Mouse (Mus musculus) E14TG2a.4 (cell line): ENCODE results near the gene Gm128.

Experiments
- CTCF ChIP-seq: conservative IDR thresholded peaks from 2 replicates; pipeline ENCODE4 v1.5.1; 2014; ENCODE audit warnings: low read length
- POU5F1 ChIP-seq: IDR thresholded peaks from 2 replicates; pipeline ENCODE4 v1.6.1; 2014; ENCODE audit warnings: low read length, borderline replicate concordance

DNA sequence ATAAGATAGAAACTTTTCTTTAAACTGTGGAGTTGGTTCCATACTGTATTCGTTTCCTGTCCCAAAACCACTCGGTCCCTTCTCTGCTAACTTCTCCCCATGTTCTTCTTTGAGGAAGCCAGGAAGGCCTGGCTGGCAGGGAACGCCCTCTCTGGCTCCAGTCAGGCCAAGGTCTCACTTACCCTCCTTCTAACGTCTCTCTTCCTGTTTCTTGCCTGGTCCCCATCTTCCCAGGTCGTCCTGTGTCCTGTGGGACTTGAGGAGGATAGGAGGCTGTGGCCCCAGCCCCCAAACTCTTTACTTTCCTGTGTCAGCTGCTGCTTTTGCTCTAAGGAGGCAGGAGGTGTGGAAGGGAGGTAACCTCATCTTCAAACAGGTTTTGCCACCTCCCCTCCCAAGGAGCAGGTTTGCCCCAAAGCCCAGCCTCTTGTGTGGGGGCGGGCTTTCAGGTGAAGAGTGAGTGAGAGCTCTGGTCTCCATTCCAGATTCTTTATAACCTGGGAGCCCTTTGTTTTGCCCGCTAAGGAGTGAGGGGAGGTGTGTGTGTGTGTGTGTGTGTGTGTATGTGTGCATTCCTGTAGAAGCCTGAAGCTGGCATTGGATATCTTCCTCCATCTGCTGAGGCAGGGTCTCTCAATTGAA lies 9.5 kb upstream of the Gm128 start, which contains the start of gene Bnipl:
- TF ChIP-seq CTCF, result no peak
- no peak for TF ChIP-seq POU5F1
